Mouse (Mus musculus) embryonic facial prominence, embryonic 13.5 days (tissue): ENCODE measurements around the gene Atp5g2. TPM values are rescaled to one million over a fixed set of nuclear protein-coding genes. Genes with fewer than 3 reads are reported as not detected.

ENCODE experiments used
- ATAC-seq: fragments of 200-750 bp; cut with Nextera tagmentation; 2 replicates; pipeline ENCODE4 v1.8.0; 2017; ENCODE audit warnings: low read depth; ENCODE audit not compliant: insufficient number of reproducible peaks, insufficient read depth, low FRiP score, low TSS enrichment
- H3K27ac ChIP-seq: fragments of 300-500 bp; sonication (generic); 2 replicates; pipeline ENCODE4 v1.5.1; 2015; ENCODE audit warnings: moderate library complexity, mild to moderate bottlenecking, inconsistent platforms
- H3K27me3 ChIP-seq: fragments of 300-500 bp; sonication (generic); 2 replicates; pipeline ENCODE4 v1.6.1; 2015; ENCODE audit warnings: mild to moderate bottlenecking, inconsistent platforms
- H3K36me3 ChIP-seq: fragments of 300-500 bp; sonication (generic); 2 replicates; pipeline ENCODE4 v1.6.1; 2015; ENCODE audit warnings: mild to moderate bottlenecking, inconsistent platforms
- H3K4me1 ChIP-seq: fragments of 300-500 bp; sonication (generic); 2 replicates; pipeline ENCODE4 v1.6.1; 2015; ENCODE audit warnings: inconsistent platforms
- H3K4me2 ChIP-seq: fragments of 300-500 bp; sonication (generic); 2 replicates; pipeline ENCODE4 v1.6.1; 2015; ENCODE audit warnings: moderate library complexity, mild to moderate bottlenecking, inconsistent platforms
- H3K4me3 ChIP-seq: fragments of 300-500 bp; sonication (generic); 2 replicates; pipeline ENCODE4 v1.5.1; 2015; ENCODE audit warnings: mild to moderate bottlenecking, inconsistent platforms
- H3K9ac ChIP-seq: fragments of 300-500 bp; sonication (generic); 2 replicates; pipeline ENCODE4 v1.6.1; 2015; ENCODE audit warnings: mild to moderate bottlenecking, inconsistent platforms
- H3K9me3 ChIP-seq: fragments of 300-500 bp; sonication (generic); 2 replicates; pipeline ENCODE4 v1.6.1; 2016; ENCODE audit warnings: inconsistent platforms
- WGBS: fragments of 180-500 bp; shearing (Covaris S2); methylation state at CpG from one replicate; pipeline ENCODE4 v1.1.7; 2015; ENCODE audit warnings: mixed read lengths; 5-methylcytosine and 5-hydroxymethylcytosine counted together
- microRNA counts: library from miRNA; unstranded; fragments of <30 nt; microRNA quantifications from one replicate; lab custom pipeline; 2016
- microRNA-seq: library from miRNA; unstranded; fragments of <30 nt; microRNA quantifications from one replicate; pipeline ENCODE4, GENCODE M21; 2016
- polyA plus RNA-seq: library from polyadenylated mRNA; unstranded; fragments of >200 nt; fragmentation: Nextera tagmentation; extraction: Ambion mirVana; gene quantifications from 2 replicates; pipeline ENCODE4 v1.2.1, GENCODE M21; 2015

Atp5g2 gene
- polyA plus RNA-seq, 1 experiment from 2014 or later, result 56.3 TPM

DNA sequence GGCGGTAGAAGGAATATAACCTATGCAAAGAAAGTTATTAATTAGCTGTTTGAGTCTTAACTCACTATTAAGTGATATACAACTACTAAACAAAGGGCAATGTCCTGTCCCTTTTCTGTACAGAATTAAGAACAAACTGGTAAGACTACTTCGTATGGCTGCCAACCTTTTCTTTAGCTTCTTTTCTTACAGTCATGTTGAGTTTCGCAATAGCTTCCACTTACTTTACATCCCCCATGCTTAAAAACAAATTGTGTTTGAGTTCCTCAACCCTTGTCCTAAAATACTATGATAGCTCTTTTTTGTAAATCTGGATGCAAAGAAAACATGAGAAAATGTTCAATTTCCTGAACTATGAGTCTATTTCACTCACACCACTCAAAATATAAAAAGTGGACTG, 49.0 kb downstream of the Atp5g2 start:
- H3K36me3 ChIP-seq, result peaks cover 8% of the 10 kb centered on the region; the same call in 1 of the 2 replicates
- H3K4me2 ChIP-seq, result peak overlapping the region; percentile 81
- H3K9me3 ChIP-seq, result no peaks in the 10 kb centered on the region
- H3K27me3 ChIP-seq, result no peaks in the 10 kb centered on the region
- no peak overlapping the region for H3K9ac ChIP-seq
- 82% methylated on average over 3 of the region's 3 CpGs for WGBS
- no peak overlapping the region for H3K27ac ChIP-seq
- H3K4me1 ChIP-seq, result peaks cover 21% of the 10 kb centered on the region
- no peak for ATAC-seq
- H3K4me3 ChIP-seq, result peak overlapping the region; percentile 22; the same call in 1 of the 2 replicates

GRCm38 (mm10) chr15:102622536-102622935, 49.6 kb downstream of the Atp5g2 start:
- no peak for ATAC-seq

GRCm38 (mm10) chr15:102620765-102621164, 51.4 kb downstream of the Atp5g2 start:
- H3K27me3 ChIP-seq, result no peaks in the 10 kb centered on the region
- 78% methylated on average over 1 of the region's 1 CpGs for WGBS
- ATAC-seq, result no peak
- H3K4me2 ChIP-seq, result no peak overlapping the region
- H3K27ac ChIP-seq, result no peak overlapping the region
- H3K4me1 ChIP-seq, result peaks cover 17% of the 10 kb centered on the region
- H3K9ac ChIP-seq, result no peak overlapping the region
- peaks cover 8% of the 10 kb centered on the region; the same call in 1 of the 2 replicates for H3K36me3 ChIP-seq
- H3K9me3 ChIP-seq, result no peaks in the 10 kb centered on the region
- no peak overlapping the region for H3K4me3 ChIP-seq

More at GRCm38 (mm10) chr15:102622536-102622935, 49.6 kb downstream of the Atp5g2 start:
- Histone ChIP-seq H3K27ac (no peak overlapping the region), H3K27me3 (no peaks in the 10 kb centered on the region), H3K9me3 (no peaks in the 10 kb centered on the region), H3K4me1 (peaks cover 21% of the 10 kb centered on the region), H3K4me2 (peak overlapping the region; percentile 81; the same call in 1 of the 2 replicates), H3K9ac (no peak overlapping the region), H3K36me3 (peaks cover 8% of the 10 kb centered on the region; the same call in 1 of the 2 replicates), H3K4me3 (no peak overlapping the region)

GRCm38 (mm10) chr15:102619486-102619885, 52.7 kb downstream of the Atp5g2 start:
- H3K27ac ChIP-seq, result no peak overlapping the region
- ATAC-seq, result no peak
- H3K9ac ChIP-seq, result no peak overlapping the region
- no peaks in the 10 kb centered on the region for H3K9me3 ChIP-seq
- no peak overlapping the region for H3K4me3 ChIP-seq
- peaks cover 17% of the 10 kb centered on the region for H3K4me1 ChIP-seq
- H3K36me3 ChIP-seq, result peaks cover 8% of the 10 kb centered on the region; the same call in 1 of the 2 replicates
- no peak overlapping the region for H3K4me2 ChIP-seq
- no peaks in the 10 kb centered on the region for H3K27me3 ChIP-seq
- 96% methylated on average over 5 of the region's 5 CpGs for WGBS

GRCm38 (mm10) chr15:102617654-102618053, 54.5 kb downstream of the Atp5g2 start:
- no peak overlapping the region for H3K9ac ChIP-seq
- ATAC-seq, result no peak
- H3K27ac ChIP-seq, result no peak overlapping the region
- H3K4me2 ChIP-seq, result no peak overlapping the region
- no peaks in the 10 kb centered on the region for H3K27me3 ChIP-seq
- H3K36me3 ChIP-seq, result peaks cover 8% of the 10 kb centered on the region; the same call in 1 of the 2 replicates
- no peak overlapping the region for H3K4me3 ChIP-seq
- no peaks in the 10 kb centered on the region for H3K9me3 ChIP-seq
- WGBS, result 98% methylated on average over 1 of the region's 1 CpGs
- H3K4me1 ChIP-seq, result peaks cover 2% of the 10 kb centered on the region; the same call in 1 of the 2 replicates

- peaks cover 8% of the 10 kb centered on the region; the same call in 1 of the 2 replicates for H3K36me3 ChIP-seq
- no peaks in the 10 kb centered on the region for H3K4me1 ChIP-seq
- H3K9me3 ChIP-seq, result no peaks in the 10 kb centered on the region
- no peak overlapping the region for H3K9ac ChIP-seq
- H3K27me3 ChIP-seq, result no peaks in the 10 kb centered on the region
- no peak for ATAC-seq
- WGBS, result 91% methylated on average over 2 of the region's 2 CpGs
- no peak overlapping the region for H3K4me2 ChIP-seq
- H3K27ac ChIP-seq, result no peak overlapping the region
- no peak overlapping the region for H3K4me3 ChIP-seq
These were observed 56.0 kb downstream of the Atp5g2 start for GRCm38 (mm10) chr15:102616174-102616573.

- no peak for ATAC-seq
- Histone ChIP-seq H3K9ac (no peak overlapping the region), H3K4me1 (no peaks in the 10 kb centered on the region), H3K4me2 (no peak overlapping the region), H3K4me3 (no peak overlapping the region), H3K27ac (no peak overlapping the region), H3K27me3 (no peaks in the 10 kb centered on the region), H3K36me3 (no peaks in the 10 kb centered on the region), H3K9me3 (no peaks in the 10 kb centered on the region)
These were observed 57.9 kb downstream of the Atp5g2 start for GRCm38 (mm10) chr15:102614224-102614623.

DNA sequence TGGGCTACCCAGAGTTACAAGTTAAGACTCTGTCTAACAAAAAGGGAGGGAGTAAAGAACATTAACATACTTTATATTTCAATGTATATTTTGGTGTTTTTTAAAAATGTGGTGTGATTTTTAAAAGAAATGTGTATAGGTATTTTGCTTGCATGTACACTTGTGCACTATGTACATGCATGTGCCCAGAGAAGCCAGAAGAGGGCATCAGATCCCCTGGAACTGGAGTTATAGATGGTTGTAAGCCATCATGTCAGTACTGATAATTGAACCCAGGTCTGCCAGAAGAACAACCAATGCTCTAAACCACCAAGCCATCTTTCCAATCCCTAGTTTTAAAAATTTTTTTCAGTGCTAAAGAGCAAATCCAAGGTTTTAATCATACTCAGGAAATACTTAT, 59.2 kb downstream of the Atp5g2 start:
- H3K9ac ChIP-seq, result no peak overlapping the region
- no peak overlapping the region for H3K4me2 ChIP-seq
- H3K9me3 ChIP-seq, result no peaks in the 10 kb centered on the region
- H3K4me1 ChIP-seq, result no peaks in the 10 kb centered on the region
- no peak overlapping the region for H3K27ac ChIP-seq
- no peaks in the 10 kb centered on the region for H3K27me3 ChIP-seq
- ATAC-seq, result no peak
- H3K36me3 ChIP-seq, result no peaks in the 10 kb centered on the region
- H3K4me3 ChIP-seq, result no peak overlapping the region

MicroRNA genes within 50 kb of the gene (microRNA counts, 519-probe panel; counts per million panel counts)
- microRNA mmu-miR-688 (lab: Ali Mortazavi, UCI), result 2,032 counts per million, percentile 53 among the panel's probes with 10 or more counts

Small RNAs within 50 kb of the gene (microRNA-seq; reads per million reads assigned to microRNA genes)
- not detected for gene Mir688

Other genes starting within 250 kb of the Atp5g2 start
- gene Amhr2, start 227.0 kb downstream of the Atp5g2 start, polyA plus RNA-seq, result not detected in 2 replicates
- 74.8 and 79.2 TPM in 2 replicates for gene Prr13, start 213.3 kb downstream of the Atp5g2 start, polyA plus RNA-seq
- gene Pcbp2, start 201.8 kb downstream of the Atp5g2 start, polyA plus RNA-seq, result 262 and 269 TPM in 2 replicates
- 5.2 and 9.0 TPM in 2 replicates for gene Gm10337, start 168.6 kb downstream of the Atp5g2 start, polyA plus RNA-seq
- 24.1 and 25.2 TPM in 2 replicates for gene Map3k12, start 155.3 kb downstream of the Atp5g2 start, polyA plus RNA-seq
- gene Tarbp2, start 154.2 kb downstream of the Atp5g2 start, polyA plus RNA-seq, result 100 and 110 TPM in 2 replicates
- gene Npff, start 147.4 kb downstream of the Atp5g2 start, polyA plus RNA-seq, result 2.9 and 3.8 TPM in 2 replicates
- not detected in 2 replicates for gene Gm28047, start 47.3 kb downstream of the Atp5g2 start, polyA plus RNA-seq
- 44.9 and 46.2 TPM in 2 replicates for gene Atf7, start 46.9 kb downstream of the Atp5g2 start, polyA plus RNA-seq
- gene Calcoco1, start 49.8 kb upstream of the Atp5g2 start, polyA plus RNA-seq, result 53.4 and 62.8 TPM in 2 replicates
- gene Hoxc13, start 248.8 kb upstream of the Atp5g2 start, polyA plus RNA-seq, result 1.1 and 1.9 TPM in 2 replicates